Mouse (Mus musculus) kidney, embryonic 15.5 days (tissue): ENCODE measurements at regions not wholly inside any gene's neighbourhood (a gene's known extent, or its start where the extent isn't known, plus 50 kb on each side); places are given as distances from the start of the nearest gene placed in this dataset.

Source experiments
- ATAC-seq: fragments of 200-750 bp; cut with Nextera tagmentation; replicated peaks from 2 replicates; pipeline ENCODE4 v1.8.0; 2017; ENCODE audit warnings: moderate TSS enrichment; ENCODE audit not compliant: low FRiP score
- H3K27ac ChIP-seq: fragments of 300-500 bp; sonication (generic); 2 replicates; pipeline ENCODE4 v1.5.1; 2015; ENCODE audit warnings: mild to moderate bottlenecking, inconsistent platforms
- H3K27me3 ChIP-seq: fragments of 300-500 bp; sonication (generic); 2 replicates; pipeline ENCODE4 v1.6.1; 2015; ENCODE audit warnings: inconsistent platforms
- H3K36me3 ChIP-seq: fragments of 300-500 bp; sonication (generic); 2 replicates; pipeline ENCODE4 v1.6.1; 2015; ENCODE audit warnings: inconsistent platforms
- H3K4me1 ChIP-seq: fragments of 300-500 bp; sonication (generic); 2 replicates; pipeline ENCODE4 v1.6.1; 2015; ENCODE audit warnings: inconsistent platforms
- H3K4me2 ChIP-seq: fragments of 300-500 bp; sonication (generic); 2 replicates; pipeline ENCODE4 v1.6.1; 2015; ENCODE audit warnings: moderate library complexity, mild to moderate bottlenecking, inconsistent platforms
- H3K4me3 ChIP-seq: fragments of 300-500 bp; sonication (generic); replicated peaks from 2 replicates; pipeline ENCODE4 v1.5.1; 2015; ENCODE audit warnings: mild to moderate bottlenecking, inconsistent platforms
- H3K9ac ChIP-seq: fragments of 300-500 bp; sonication (generic); 2 replicates; pipeline ENCODE4 v1.6.1; 2015; ENCODE audit warnings: mild to moderate bottlenecking, inconsistent platforms
- H3K9me3 ChIP-seq: fragments of 300-500 bp; sonication (generic); replicated peaks from 2 replicates; pipeline ENCODE4 v1.6.1; 2016; ENCODE audit warnings: inconsistent platforms
- WGBS: fragments of 180-500 bp; shearing (Covaris S2); methylation state at CpG from one replicate; pipeline ENCODE4 v1.1.7; 2015; ENCODE audit warnings: mixed read lengths; 5-methylcytosine and 5-hydroxymethylcytosine counted together

- Histone ChIP-seq H3K9ac (no peak overlapping the region), H3K36me3 (no peaks in the 10 kb centered on the region), H3K9me3 (no peaks in the 10 kb centered on the region), H3K4me1 (peaks cover 17% of the 10 kb centered on the region), H3K4me3 (no peak overlapping the region), H3K4me2 (no peak overlapping the region), H3K27ac (no peak overlapping the region), H3K27me3 (peaks cover 24% of the 10 kb centered on the region)
- ATAC-seq: no peak
- WGBS: 90% methylated on average over 1 of the region's 1 CpGs
These were observed 280.6 kb downstream of the Pmp22 start for GRCm38 (mm10) chr11:63409431-63409830.

DNA sequence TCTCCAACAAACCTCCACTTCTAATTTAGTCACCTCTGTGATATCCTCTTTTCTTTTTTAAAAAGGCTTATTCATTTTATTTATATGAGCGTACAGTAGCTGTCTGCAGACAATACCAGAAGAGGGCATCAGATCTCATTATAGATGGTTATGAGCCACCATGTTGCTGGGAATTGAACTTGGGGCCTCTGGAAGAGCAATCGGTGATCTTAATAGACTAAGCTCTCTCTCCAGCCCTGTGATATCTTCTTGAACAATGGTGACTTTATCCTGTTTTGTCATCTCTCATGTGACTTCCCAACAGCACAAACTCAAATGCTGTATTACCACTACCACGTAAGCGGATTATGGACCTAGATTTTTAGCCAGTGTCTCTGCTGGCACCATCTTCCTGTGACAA is 282.1 kb downstream of the Pmp22 start:
- H3K27me3 ChIP-seq: peaks cover 16% of the 10 kb centered on the region
- H3K36me3 ChIP-seq: no peaks in the 10 kb centered on the region
- peaks cover 14% of the 10 kb centered on the region for H3K4me1 ChIP-seq
- WGBS: 96% methylated on average over 4 of the region's 4 CpGs
- no peak for ATAC-seq
- H3K27ac ChIP-seq: no peak overlapping the region
- H3K4me3 ChIP-seq: no peak overlapping the region
- H3K9ac ChIP-seq: no peak overlapping the region
- no peak overlapping the region for H3K4me2 ChIP-seq
- no peaks in the 10 kb centered on the region for H3K9me3 ChIP-seq

GRCm38 (mm10) chr11:63412364-63412991 is 283.7 kb downstream of the Pmp22 start:
- ATAC-seq: no peak
- H3K4me2 ChIP-seq: peak overlapping the region; percentile 64
- peaks cover 14% of the 10 kb centered on the region for H3K4me1 ChIP-seq
- H3K36me3 ChIP-seq: no peaks in the 10 kb centered on the region
- no peaks in the 10 kb centered on the region for H3K9me3 ChIP-seq
- no peak overlapping the region for H3K27ac ChIP-seq
- peaks cover 9% of the 10 kb centered on the region for H3K27me3 ChIP-seq
- H3K9ac ChIP-seq: peak overlapping the region; percentile 4; the same call in 1 of the 2 replicates
- peak overlapping the region; percentile 35 for H3K4me3 ChIP-seq
- WGBS: 11% methylated on average over 18 of the region's 18 CpGs

DNA sequence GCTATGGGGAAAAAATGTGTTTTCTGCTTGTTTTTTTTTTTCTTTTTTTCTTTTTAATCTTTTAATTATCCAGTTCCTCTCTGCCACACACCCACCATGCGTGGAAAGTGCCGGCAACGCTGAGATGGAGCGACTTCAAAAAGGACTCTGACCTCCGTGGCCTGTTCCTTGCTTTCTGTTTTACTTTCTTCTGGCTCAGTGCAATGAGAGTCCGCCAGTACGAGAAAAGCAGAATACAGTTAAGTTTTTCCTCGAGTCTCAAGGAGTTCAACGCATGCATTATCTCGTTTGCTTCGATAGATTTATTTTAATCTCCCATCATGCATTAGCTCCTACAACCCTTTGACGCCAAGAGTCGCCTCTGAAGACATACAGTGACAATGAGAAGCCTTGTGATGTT is 284.3 kb downstream of the Pmp22 start:
- peak overlapping the region; percentile 64 for H3K4me2 ChIP-seq
- peak overlapping the region; percentile 4; the same call in 1 of the 2 replicates for H3K9ac ChIP-seq
- 14% methylated on average over 13 of the region's 13 CpGs for WGBS
- peak overlapping the region; percentile 35 for H3K4me3 ChIP-seq
- H3K27ac ChIP-seq: no peak overlapping the region
- peaks cover 11% of the 10 kb centered on the region for H3K27me3 ChIP-seq
- ATAC-seq: no peak
- no peaks in the 10 kb centered on the region for H3K9me3 ChIP-seq
- H3K4me1 ChIP-seq: peaks cover 14% of the 10 kb centered on the region
- H3K36me3 ChIP-seq: no peaks in the 10 kb centered on the region

- H3K9me3 ChIP-seq: no peaks in the 10 kb centered on the region
- H3K4me1 ChIP-seq: peaks cover 14% of the 10 kb centered on the region
- no peak overlapping the region for H3K4me3 ChIP-seq
- H3K36me3 ChIP-seq: no peaks in the 10 kb centered on the region
- no peak overlapping the region for H3K4me2 ChIP-seq
- no peak overlapping the region for H3K9ac ChIP-seq
- H3K27ac ChIP-seq: no peak overlapping the region
- ATAC-seq: no peak
- WGBS: 79% methylated on average over 4 of the region's 4 CpGs
- peaks cover 15% of the 10 kb centered on the region for H3K27me3 ChIP-seq
These were observed 284.8 kb downstream of the Pmp22 start for GRCm38 (mm10) chr11:63413621-63414020.

GRCm38 (mm10) chr11:63418042-63418776 is 289.4 kb downstream of the Pmp22 start:
- Histone ChIP-seq H3K9ac (no peak overlapping the region), H3K27me3 (peaks cover 27% of the 10 kb centered on the region), H3K4me2 (no peak overlapping the region), H3K9me3 (no peaks in the 10 kb centered on the region), H3K4me1 (peaks cover 2% of the 10 kb centered on the region), H3K4me3 (no peak overlapping the region), H3K36me3 (no peaks in the 10 kb centered on the region), H3K27ac (no peak overlapping the region)
- WGBS: 67% methylated on average over 5 of the region's 5 CpGs
- ATAC-seq: no peak

DNA sequence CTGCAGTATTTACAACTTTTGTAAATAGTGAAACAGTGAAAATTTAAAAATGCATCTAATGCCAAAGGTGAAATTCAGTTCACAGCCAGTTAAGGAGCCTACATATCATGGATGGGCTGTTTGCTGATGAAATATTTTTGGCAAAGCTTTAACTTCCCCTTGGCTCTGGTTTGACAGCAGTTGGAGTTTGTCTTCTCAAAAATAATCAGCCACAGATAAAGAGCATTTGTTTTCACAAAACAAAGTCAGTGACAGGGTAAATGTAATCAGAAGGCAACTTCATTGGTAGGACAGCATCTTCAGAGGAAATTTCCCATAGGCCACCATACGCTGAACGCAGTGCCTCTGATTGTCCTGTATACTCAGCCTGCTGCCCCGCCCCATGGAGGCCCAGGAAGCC is 291.6 kb downstream of the Pmp22 start:
- Histone ChIP-seq H3K9me3 (no peaks in the 10 kb centered on the region), H3K27ac (no peak overlapping the region), H3K4me2 (no peak overlapping the region), H3K27me3 (peaks cover 30% of the 10 kb centered on the region), H3K9ac (no peak overlapping the region), H3K36me3 (no peaks in the 10 kb centered on the region), H3K4me1 (no peaks in the 10 kb centered on the region), H3K4me3 (no peak overlapping the region)
- no peak for ATAC-seq
- 81% methylated on average over 3 of the region's 3 CpGs for WGBS

- WGBS: 85% methylated on average over 3 of the region's 3 CpGs
- H3K36me3 ChIP-seq: no peaks in the 10 kb centered on the region
- H3K4me1 ChIP-seq: no peaks in the 10 kb centered on the region
- no peak for ATAC-seq
- H3K4me2 ChIP-seq: no peak overlapping the region
- H3K27ac ChIP-seq: no peak overlapping the region
- no peaks in the 10 kb centered on the region for H3K9me3 ChIP-seq
- no peak overlapping the region for H3K9ac ChIP-seq
- peaks cover 28% of the 10 kb centered on the region; the same call in 1 of the 2 replicates for H3K27me3 ChIP-seq
- no peak overlapping the region for H3K4me3 ChIP-seq
These were observed 293.3 kb downstream of the Pmp22 start for GRCm38 (mm10) chr11:63422069-63422468.

- H3K27me3 ChIP-seq: 0 out of 2 replicates have a peak, but pooled peaks cover 18% of the 10 kb centered on the region
- no peak overlapping the region for H3K4me3 ChIP-seq
- WGBS: 71% methylated on average over 3 of the region's 3 CpGs
- H3K27ac ChIP-seq: no peak overlapping the region
- H3K9ac ChIP-seq: no peak overlapping the region
- no peaks in the 10 kb centered on the region for H3K36me3 ChIP-seq
- H3K4me1 ChIP-seq: no peaks in the 10 kb centered on the region
- no peaks in the 10 kb centered on the region for H3K9me3 ChIP-seq
- no peak overlapping the region for H3K4me2 ChIP-seq
- no peak for ATAC-seq
These were observed 295.5 kb downstream of the Pmp22 start for GRCm38 (mm10) chr11:63424319-63424718.

GRCm38 (mm10) chr11:63425741-63426140 is 297.0 kb downstream of the Pmp22 start:
- no peak for ATAC-seq
- no peaks in the 10 kb centered on the region for H3K36me3 ChIP-seq
- H3K9ac ChIP-seq: no peak overlapping the region
- 64% methylated on average over 11 of the region's 11 CpGs for WGBS
- no peaks in the 10 kb centered on the region for H3K9me3 ChIP-seq
- H3K27ac ChIP-seq: no peak overlapping the region
- 0 out of 2 replicates have a peak, but pooled peaks cover 18% of the 10 kb centered on the region for H3K27me3 ChIP-seq
- H3K4me3 ChIP-seq: no peak overlapping the region
- no peak overlapping the region for H3K4me2 ChIP-seq
- H3K4me1 ChIP-seq: no peaks in the 10 kb centered on the region

DNA sequence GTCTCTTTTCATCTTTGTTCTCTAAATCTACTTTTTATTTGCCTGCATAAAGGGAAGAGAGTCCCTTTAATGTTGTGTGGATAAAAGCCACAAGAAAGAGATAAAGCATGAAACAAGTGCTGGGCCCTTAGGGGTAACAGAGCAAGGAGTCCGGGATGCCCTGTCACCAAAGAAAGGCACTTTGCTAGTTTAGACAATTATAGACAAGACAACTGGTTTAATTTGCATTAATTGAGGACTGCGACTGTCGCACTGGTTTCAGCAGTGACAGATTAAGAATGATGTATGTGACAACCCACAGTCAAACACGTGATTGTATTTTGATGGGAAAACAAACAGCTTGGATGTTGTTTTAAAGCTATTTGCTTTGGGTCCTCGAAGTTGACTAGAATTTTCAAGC is 325.0 kb downstream of the Pmp22 start:
- ATAC-seq: no peak
- Histone ChIP-seq H3K4me3 (no peak overlapping the region), H3K9me3 (0 out of 2 replicates have a peak, but pooled peaks cover 2% of the 10 kb centered on the region), H3K9ac (no peak overlapping the region), H3K27ac (no peak overlapping the region), H3K4me2 (no peak overlapping the region), H3K4me1 (no peaks in the 10 kb centered on the region), H3K27me3 (no peaks in the 10 kb centered on the region), H3K36me3 (no peaks in the 10 kb centered on the region)
- WGBS: 69% methylated on average over 5 of the region's 5 CpGs

DNA sequence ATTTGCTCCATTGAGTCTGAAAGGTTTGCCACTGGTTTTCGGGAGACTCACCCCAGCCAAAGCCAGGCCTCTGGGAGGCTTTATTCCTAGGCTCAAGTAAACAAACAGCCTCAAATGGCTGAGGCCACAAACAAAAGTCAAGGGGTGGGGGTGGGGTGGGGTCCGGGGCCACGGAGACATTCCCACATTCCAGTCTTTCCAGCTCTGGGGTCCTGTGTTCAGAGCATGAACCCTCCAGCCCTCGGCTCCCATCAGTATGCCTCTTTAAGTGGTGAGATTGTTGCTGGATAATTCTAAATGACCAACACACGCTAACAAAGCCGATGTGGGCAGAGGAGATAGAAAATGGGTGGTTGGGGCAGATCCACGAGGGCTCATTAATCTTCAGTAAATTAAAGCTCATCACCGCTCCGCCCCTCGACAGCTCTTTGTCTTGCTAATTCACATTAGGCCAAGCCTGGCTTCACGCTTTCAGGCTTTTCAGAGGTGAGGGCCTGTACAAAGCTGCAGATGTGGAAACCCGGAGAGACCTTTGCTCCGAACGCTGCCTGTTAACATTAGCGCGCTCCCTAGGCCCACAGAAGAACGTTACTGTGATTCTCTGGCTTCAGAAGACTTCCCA is 326.2 kb downstream of the Pmp22 start:
- H3K4me1 ChIP-seq: no peaks in the 10 kb centered on the region
- WGBS: 31% methylated on average over 17 of the region's 17 CpGs
- ATAC-seq: no peak
- H3K4me2 ChIP-seq: no peak overlapping the region
- H3K36me3 ChIP-seq: no peaks in the 10 kb centered on the region
- H3K9ac ChIP-seq: no peak overlapping the region
- no peak overlapping the region for H3K4me3 ChIP-seq
- H3K27me3 ChIP-seq: no peaks in the 10 kb centered on the region
- no peak overlapping the region for H3K27ac ChIP-seq
- 0 out of 2 replicates have a peak, but pooled peaks cover 2% of the 10 kb centered on the region for H3K9me3 ChIP-seq
